Mouse (Mus musculus) kidney, adult 8-10 months (tissue): ENCODE results near the gene Cdyl2.

Source experiments
- DNase-seq, 2 experiments: peaks; one replicate each; pipeline ENCODE4 v3.0.0; 2022

The Cdyl2 gene

DNA sequence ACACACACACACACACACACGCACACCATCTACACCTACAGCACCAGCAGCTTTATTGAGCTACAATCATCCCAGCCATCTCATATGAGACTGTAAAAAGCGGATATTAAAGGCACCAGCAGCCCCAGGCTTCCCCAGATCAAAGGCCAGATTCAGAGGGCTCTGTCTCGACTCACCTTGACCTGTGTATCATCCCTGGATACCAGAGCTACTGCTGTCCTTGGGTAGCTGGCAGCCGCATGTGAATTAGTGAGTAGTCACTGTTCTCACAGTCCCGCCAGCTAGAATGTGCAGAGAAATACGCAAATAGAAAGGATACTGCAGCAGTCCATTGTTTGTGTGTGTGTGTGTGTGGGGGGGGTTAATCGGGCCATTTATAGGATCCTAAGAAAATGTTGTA is 204.1 kb downstream of the Cdyl2 start:
- DNase-seq = no peak

DNA sequence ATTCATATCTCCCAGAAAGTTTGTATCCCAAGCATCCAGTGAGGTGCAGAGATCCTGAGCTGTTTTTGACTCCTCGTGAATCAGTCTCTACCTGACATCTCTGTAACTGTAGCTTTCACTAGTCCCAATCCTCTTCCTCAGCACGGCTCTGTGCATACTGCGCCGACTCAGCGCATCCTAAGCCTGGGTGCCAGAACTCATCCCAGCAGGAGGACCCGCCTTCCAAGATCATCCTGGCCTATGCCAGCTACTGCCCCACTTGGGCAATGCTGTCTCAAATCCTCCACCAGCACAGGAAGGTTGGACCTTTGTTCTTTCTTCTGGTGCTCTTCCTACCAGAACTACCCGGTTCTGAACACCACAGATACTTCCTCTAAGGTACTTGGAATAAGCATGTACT is 207.9 kb downstream of the Cdyl2 start:
- DNase-seq = no peak
